Mouse (Mus musculus): ENCODE data around the gene Cdh13. TPM values are rescaled to one million over a fixed set of nuclear protein-coding genes. Genes with fewer than 3 reads are reported as not detected.

Cdh13 gene
- total RNA-seq, 2 experiments from 2014 or later, result 165 to 166 TPM

DNA sequence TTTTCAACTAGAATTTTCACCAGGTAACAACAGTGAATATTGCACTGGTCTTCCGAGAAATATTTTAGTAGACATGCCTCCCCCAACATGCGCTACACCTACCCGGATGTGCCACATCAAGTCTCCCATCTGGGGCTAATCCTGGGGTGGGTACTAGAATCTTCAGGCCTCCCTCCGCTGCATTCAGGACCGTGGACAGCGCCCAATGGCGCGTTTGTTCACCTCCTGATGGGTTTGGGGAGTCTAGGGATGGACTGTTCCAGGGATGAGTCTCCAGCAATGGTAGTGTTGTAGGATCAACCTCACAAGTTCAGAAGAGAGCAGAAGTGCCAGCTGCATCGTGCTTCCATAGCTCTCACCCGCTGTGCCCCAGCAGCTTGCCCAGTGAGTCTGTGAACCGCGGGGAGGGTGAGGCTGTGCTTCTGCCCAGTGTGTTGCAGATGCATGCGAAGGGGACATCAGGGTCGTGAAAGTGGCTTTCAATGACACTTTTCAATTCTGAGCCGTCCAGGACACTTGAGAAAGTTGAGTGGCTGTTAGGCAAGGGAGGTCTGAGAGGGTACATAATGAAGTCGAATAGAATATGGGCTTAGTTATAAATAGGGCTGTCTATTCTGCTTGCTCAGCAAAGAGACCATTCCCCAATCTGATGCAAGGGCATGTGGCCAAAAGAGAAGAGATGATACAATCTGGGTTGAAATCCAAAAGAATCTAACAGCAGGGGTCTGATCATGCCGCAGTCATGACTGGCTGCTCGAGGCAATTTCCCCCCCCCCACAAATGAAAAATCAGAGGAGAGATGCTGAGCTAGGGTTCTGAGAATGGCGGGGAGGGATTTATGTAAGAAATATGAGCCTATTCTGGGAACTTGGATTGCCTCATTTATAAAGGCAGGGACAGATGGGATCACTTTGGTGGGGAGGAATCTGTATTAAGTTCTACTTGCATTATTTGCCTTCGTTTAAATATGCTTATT is 668.5 kb downstream of the Cdh13 start:
- DNase-seq, result peak; percentile 13

GRCm38 (mm10) chr8:118956109-118956508 is 672.6 kb downstream of the Cdh13 start:
- no peak for DNase-seq

DNA sequence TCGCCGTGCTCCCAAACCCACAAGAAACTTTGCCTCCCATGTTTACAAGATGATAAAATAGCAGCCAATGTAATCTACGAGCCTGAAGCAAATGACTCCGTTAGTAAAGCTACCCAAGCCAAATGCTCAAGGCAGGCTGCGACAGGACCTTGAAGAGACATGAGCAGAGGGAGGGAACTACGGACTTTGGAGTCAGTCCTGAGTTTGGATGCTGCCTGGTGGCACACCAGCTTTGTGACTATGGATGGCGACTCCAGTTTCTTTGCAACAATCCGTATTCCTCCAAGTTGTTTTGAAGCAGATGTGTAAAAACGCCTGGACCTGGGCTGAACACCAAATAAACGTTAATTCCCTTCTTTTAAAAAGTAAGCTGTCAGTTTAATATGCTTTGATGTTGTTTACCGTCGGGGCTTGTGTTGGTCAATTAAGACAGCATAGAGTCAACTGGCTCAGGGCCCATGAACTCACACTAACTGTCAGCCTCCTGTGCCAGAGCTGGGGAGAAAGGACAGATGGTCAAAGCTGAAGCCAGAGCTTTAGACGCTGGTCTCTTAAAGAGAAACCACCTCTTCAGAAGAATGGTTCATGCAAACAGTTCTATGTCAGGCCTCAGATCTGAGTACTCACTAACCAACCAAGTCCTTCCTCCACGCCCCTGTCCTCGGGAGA is 678.5 kb downstream of the Cdh13 start:
- DNase-seq, result peak; percentile 16

- no peak for DNase-seq
These were observed 681.7 kb downstream of the Cdh13 start for GRCm38 (mm10) chr8:118965101-118965840.

- no peak for DNase-seq
These were observed 685.4 kb downstream of the Cdh13 start for GRCm38 (mm10) chr8:118968896-118969295.

DNA sequence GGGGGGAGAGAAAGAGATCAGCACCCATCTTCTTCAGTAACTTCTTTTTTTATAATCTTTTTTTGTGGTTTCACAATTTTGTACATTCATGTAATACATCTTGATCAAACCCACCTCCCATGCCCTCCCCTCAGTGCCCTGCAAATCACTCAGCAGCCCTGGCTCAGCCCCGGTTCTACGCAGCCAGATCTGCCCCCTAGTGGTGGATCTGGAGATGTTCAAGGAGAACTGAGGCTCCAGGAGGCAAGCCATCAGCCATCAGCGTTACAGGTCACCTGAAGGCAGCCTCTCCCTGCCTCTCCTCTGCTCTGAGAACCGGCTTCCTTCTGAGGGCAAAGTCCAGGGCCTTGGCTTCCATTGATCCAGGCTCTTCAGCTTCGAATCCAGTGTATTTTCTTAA is 696.3 kb downstream of the Cdh13 start:
- DNase-seq, result peak; percentile 15

DNA sequence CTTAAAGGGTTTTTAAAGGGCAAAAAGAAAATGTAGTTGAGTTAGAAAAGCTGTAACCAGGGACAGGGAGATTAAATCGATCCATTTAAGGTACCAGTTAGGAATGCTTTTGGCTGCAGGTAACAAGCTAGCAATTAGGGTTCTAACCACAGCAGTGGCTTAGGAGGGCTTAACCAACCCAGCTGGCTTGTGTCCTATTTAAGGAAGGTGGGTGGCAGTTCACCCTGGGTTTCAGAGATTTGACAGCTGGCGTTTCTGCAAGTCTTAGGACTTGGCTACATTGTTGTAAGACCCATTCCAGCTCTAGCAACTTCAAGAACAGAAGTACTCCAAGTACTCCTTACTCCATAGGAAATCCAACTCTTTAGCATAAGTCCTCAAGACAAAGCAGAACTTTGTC is 700.2 kb downstream of the Cdh13 start:
- no peak for DNase-seq

GRCm38 (mm10) chr8:118986796-118987195 is 703.3 kb downstream of the Cdh13 start:
- DNase-seq, result no peak

- DNase-seq, result no peak
These were observed 712.2 kb downstream of the Cdh13 start for GRCm38 (mm10) chr8:118995641-118996188.

- DNase-seq, result no peak
These were observed 717.1 kb downstream of the Cdh13 start for GRCm38 (mm10) chr8:119000595-119000994.

DNA sequence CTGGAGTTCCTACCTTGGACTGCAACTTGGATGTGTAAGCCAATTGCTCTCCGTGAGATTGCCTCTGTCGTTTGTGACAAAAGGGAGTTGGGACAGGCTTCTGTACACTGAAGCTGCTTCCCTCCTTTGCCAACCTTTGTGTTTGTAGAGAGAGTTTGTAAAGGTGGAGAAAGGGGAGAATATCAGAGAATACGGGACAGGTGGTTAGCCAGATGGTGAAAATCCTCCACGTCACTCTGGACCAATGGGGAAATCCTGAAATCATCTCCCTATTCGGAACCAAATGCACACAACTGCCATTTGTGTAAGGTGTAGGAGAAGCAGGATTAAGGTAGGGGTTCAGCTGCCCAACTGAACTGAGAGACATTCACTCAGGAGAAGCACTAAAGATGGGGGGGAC is 721.3 kb downstream of the Cdh13 start:
- no peak for DNase-seq

DNA sequence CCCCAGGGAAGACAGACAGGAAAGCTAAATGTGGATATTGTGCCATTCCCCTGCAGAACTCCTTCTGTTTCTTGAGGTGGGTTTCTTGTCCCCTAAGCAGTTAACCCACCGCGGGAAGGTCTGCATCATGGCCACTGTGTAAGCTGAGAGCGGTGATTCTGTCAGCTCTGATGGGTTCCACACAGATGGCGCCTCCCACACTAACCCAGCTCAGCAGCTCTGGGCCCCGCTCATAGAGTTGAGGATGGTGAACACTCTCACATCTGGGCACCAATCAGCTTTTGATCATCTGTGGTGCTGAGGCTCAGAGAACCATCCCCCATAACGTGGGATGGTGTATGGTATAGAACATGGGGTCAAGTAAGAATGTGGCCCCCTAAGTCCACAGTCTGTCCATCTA is 735.1 kb downstream of the Cdh13 start:
- DNase-seq, result no peak

GRCm38 (mm10) chr8:119020781-119021180 is 737.2 kb downstream of the Cdh13 start:
- DNase-seq, result no peak

DNA sequence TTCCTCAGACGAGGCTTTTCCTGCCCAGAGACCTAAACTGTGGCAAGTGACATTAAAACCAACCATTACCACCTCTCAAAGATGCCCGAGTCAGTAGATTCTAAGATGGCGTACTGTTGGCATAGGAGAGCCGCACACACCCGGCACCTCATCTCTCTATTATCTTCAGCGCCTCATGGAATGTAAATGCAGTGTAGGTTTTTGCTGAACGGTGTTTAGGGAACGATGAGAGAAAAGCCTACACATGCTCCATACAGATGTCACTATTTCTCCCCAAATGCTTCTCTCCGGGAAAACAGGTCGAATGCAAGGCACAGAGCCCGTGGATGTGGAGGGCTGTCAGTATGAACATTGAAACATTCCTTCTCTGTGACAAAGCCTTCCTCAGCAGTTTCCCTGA is 737.9 kb downstream of the Cdh13 start:
- no peak for DNase-seq

DNA sequence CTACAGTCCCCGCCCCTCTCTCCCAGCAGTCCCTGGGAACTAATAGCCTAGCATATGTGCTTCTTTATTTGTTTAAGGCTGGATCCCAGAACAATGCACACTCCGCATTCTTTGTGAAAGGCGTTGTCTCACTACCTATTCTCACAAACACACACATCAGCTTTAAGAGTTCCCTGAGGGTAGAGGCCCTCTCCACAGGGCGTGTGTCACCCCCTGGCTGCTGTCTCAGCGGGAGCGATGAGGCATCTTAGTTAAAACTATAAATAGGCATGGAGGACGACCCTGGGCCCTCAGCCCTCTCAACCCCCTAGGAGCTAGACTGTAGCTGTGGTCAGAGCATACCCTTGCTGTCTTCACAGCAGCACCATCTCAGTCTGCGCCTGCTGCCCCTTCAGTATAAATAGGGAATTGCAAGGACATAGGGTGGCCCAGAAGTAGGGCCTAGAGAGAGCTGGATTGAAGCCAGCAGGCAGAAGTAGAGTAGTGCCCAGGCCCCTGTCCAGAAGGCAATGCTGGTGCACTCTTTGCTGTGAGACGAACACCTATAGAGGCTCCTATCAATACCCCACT is 738.9 kb downstream of the Cdh13 start:
- no peak for DNase-seq

DNA sequence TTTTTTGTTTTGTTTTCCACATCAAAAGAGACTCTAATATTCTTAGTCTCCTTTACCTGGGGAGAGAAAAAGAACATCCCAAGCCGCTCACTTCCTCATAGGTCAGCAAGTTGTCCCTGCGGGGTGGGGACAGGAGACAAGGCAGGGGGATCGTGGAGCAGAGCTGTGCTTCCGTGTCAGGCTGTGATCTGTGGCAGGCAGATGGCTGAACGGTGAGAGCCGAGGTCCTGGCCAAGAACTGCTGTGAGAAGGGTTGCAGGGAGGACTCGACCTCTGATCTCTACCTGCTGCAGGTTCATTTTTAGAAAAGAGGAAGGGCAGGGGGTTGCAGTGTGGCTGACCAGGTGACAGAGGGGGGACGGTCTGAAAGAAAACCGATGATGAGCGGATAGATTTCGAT is 749.9 kb downstream of the Cdh13 start:
- no peak for DNase-seq

GRCm38 (mm10) chr8:119034037-119034436 is 750.5 kb downstream of the Cdh13 start:
- DNase-seq, result no peak

GRCm38 (mm10) chr8:119035126-119035525 is 751.6 kb downstream of the Cdh13 start:
- DNase-seq, result peak; percentile 22

GRCm38 (mm10) chr8:119037571-119037970 is 754.0 kb downstream of the Cdh13 start:
- DNase-seq, result no peak

DNA sequence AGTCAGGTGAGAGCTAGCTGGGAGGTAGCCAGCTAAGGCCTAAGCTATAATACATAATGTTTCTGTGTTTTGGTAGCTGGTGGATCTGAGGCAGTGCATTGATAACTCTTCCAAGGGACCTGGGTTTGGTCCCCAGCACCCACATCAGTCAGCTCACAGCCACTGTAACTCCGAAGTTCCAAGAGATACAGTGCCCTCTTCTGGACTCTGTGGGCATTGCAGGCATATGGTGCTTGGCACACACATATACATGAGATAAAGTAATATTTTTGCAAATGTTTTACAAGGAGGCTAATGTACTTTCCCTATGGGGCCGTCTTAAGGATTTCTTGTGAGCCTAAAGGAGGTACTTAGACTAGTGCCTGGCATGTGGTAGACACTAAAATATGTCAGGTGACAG is 755.8 kb downstream of the Cdh13 start:
- DNase-seq, result no peak

DNA sequence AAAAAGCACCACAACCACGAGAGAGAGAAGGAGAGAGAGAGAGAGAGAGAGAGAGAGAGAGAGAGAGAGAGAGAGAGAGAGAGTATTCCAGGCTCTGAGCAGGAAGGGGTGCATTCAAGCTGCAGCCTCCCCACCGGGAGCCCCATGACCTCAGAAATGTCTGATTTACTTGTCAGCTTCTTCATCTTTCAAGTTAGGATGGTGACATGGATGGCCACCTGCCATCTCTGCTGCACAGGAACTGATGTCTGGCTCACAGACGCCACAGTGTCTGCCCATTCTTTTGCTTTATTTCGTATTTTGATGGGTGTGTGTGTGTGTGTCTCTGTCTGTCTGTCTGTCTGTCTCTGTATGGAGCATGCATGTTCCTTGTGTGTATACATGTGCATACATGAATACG is 774.3 kb downstream of the Cdh13 start:
- no peak for DNase-seq

DNA sequence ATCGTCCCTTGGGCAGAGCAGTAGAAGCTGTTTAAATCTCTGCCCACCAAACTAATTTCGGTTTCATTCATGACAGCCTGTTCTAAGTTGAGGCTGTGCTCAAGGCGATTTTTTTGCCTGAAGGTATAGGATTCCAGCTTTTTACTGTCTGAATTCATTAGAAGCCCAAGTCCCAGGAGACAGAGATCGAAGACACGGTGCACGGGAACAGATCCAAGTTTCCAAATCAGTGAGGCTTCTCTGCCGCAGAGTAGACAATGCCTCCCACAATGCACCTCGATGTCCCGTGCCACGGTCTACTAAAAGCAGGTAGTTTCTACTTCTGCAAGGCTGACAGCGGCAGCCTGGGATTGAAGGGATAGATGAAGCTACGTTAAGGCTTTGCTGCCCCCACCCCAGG is 778.1 kb downstream of the Cdh13 start:
- no peak for DNase-seq

Measured in gastrocnemius, postnatal 10 days (tissue).